Mouse (Mus musculus) intestine, embryonic 16.5 days (tissue): Measurements from ENCODE around the gene Gm45062. TPM values are rescaled to one million over a fixed set of nuclear protein-coding genes. Genes with fewer than 3 reads are reported as not detected.
"Not testable (repeated sequence)": the region's sequence is repeated elsewhere in the genome, so short reads cannot be mapped to it uniquely, and the experiment has no call there.

Experiments
- ATAC-seq: fragments of 200-750 bp; cut with Nextera tagmentation; 2 replicates; pipeline ENCODE4 v1.8.0; 2017; ENCODE audit warnings: moderate TSS enrichment, moderate library complexity
- H3K27ac ChIP-seq: fragments of 300-500 bp; sonication (generic); 2 replicates; pipeline ENCODE4 v1.5.1; 2014; ENCODE audit warnings: mild to moderate bottlenecking, low read length
- H3K27me3 ChIP-seq: fragments of 300-500 bp; sonication (generic); replicated peaks from 2 replicates; pipeline ENCODE4 v1.6.1; 2014; ENCODE audit warnings: low read length, control low read depth, mixed read lengths; ENCODE audit not compliant: control insufficient read depth, insufficient read depth
- H3K36me3 ChIP-seq: fragments of 300-500 bp; sonication (generic); 2 replicates; pipeline ENCODE4 v1.6.1; 2014; ENCODE audit warnings: low read length, control low read depth; ENCODE audit not compliant: control insufficient read depth, insufficient read depth
- H3K4me1 ChIP-seq: fragments of 300-500 bp; sonication (generic); 2 replicates; pipeline ENCODE4 v1.6.1; 2014; ENCODE audit warnings: low read length, control low read depth, mixed read lengths; ENCODE audit not compliant: control insufficient read depth, insufficient read depth
- H3K4me2 ChIP-seq: fragments of 300-500 bp; sonication (generic); 2 replicates; pipeline ENCODE4 v1.6.1; 2014; ENCODE audit warnings: low read depth, low read length, control low read depth
- H3K4me3 ChIP-seq: fragments of 300-500 bp; sonication (generic); 2 replicates; pipeline ENCODE4 v1.5.1; 2014; ENCODE audit warnings: mild to moderate bottlenecking, low read length
- H3K9ac ChIP-seq: fragments of 300-500 bp; sonication (generic); 2 replicates; pipeline ENCODE4 v1.6.1; 2014; ENCODE audit warnings: low read depth, low read length
- H3K9me3 ChIP-seq: fragments of 300-500 bp; sonication (generic); 2 replicates; pipeline ENCODE4 v1.6.1; 2016; ENCODE audit warnings: low read length, control low read depth; ENCODE audit not compliant: control insufficient read depth
- WGBS: fragments of 180-500 bp; shearing (Covaris S2); extraction: QIAGEN DNeasy Blood & Tissue Kit; methylation state at CpG from one replicate; pipeline ENCODE4 v1.1.7; 2014; 5-methylcytosine and 5-hydroxymethylcytosine counted together
- polyA plus RNA-seq: library from polyadenylated mRNA; unstranded; fragments of >200 nt; fragmentation: Nextera tagmentation; extraction: Ambion mirVana; gene quantifications from 2 replicates; pipeline ENCODE4 v1.2.1, GENCODE M21; 2015

The Gm45062 gene
- polyA plus RNA-seq, 1 experiment from 2014 or later = 6.2 TPM

DNA sequence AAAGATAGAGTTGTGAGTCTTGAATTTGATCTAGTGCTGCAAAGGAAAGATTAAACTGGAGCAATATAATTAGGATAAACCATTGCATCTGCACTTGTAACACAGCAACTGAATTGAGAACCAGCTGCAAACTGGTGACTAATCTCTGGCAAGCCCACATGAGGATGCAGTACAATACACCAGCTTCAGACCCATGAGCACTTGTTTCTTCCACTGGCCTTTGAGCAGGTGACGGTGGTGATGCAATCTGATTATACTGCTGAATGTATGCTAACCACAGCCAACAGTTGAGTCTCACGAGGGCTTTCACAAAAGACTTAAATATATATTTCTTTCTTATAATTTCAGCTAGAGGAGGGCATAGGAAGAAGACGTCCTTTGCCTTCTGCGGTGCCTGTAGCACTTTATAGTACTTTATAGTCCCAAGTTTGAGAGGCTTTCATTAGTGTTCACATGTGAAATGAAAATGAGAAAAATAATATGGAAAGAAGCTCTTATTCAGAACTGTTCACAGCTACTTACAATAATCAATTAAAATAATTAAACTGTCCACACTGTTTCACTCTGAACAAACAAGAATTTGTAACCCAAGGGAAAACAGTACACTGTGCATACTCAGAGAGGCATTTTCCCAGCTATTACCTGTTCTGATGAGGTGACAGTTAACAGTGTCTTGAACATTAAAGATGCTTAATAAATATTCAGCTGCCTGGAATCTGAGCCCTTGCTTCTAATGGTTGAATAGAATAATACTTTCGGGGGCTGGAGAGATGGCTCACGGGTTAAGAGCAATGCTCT is 40.0 kb downstream of the Gm45062 start:
- no peaks in the 10 kb centered on the region for H3K36me3 ChIP-seq
- no peaks in the 10 kb centered on the region for H3K9me3 ChIP-seq
- ATAC-seq = no peak
- H3K4me3 ChIP-seq = no peak overlapping the region
- H3K27ac ChIP-seq = no peak overlapping the region
- H3K4me1 ChIP-seq = no peaks in the 10 kb centered on the region
- H3K27me3 ChIP-seq = no peaks in the 10 kb centered on the region
- no peak overlapping the region for H3K4me2 ChIP-seq
- 84% methylated on average over 6 of the region's 6 CpGs for WGBS
- H3K9ac ChIP-seq = no peak overlapping the region

- ATAC-seq = no peak
- Histone ChIP-seq H3K4me1 (no peaks in the 10 kb centered on the region), H3K27me3 (no peaks in the 10 kb centered on the region)
Observed at GRCm38 (mm10) chr6:8307878-8308775, 48.9 kb downstream of the Gm45062 start.

DNA sequence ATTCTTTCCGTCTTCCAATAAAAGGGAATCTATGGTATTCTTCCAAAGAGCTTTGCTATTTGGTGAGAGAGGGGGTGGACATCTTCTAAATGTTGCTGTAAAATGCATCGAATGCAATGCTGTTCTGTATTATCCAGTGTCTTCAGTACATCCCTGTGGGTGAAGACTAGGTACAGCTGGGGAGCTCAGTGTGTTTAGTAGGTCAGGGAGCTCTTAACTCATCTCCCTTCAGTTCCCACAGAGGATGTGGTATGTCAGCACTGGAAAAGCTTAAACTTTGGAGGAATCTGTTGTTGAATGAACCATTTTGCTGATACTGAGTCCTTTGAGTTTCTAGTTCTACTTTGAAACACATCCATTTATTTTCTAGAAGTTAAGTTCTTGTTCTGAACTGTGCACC is 53.3 kb downstream of the Gm45062 start:
- 90% methylated on average over 2 of the region's 2 CpGs for WGBS
- H3K4me2 ChIP-seq = no peak overlapping the region
- no peaks in the 10 kb centered on the region for H3K27me3 ChIP-seq
- no peak overlapping the region for H3K4me3 ChIP-seq
- H3K9ac ChIP-seq = no peak overlapping the region
- no peaks in the 10 kb centered on the region for H3K36me3 ChIP-seq
- ATAC-seq = no peak
- H3K27ac ChIP-seq = no peak overlapping the region
- H3K4me1 ChIP-seq = no peaks in the 10 kb centered on the region
- H3K9me3 ChIP-seq = no peaks in the 10 kb centered on the region

More at GRCm38 (mm10) chr6:8307878-8308775, 48.9 kb downstream of the Gm45062 start:
- H3K4me3 ChIP-seq = no peak overlapping the region
- no peak overlapping the region for H3K9ac ChIP-seq
- H3K4me2 ChIP-seq = no peak overlapping the region
- H3K27ac ChIP-seq = no peak overlapping the region
- no peaks in the 10 kb centered on the region for H3K9me3 ChIP-seq
- H3K36me3 ChIP-seq = no peaks in the 10 kb centered on the region
- 66% methylated on average over 6 of the region's 6 CpGs for WGBS

DNA sequence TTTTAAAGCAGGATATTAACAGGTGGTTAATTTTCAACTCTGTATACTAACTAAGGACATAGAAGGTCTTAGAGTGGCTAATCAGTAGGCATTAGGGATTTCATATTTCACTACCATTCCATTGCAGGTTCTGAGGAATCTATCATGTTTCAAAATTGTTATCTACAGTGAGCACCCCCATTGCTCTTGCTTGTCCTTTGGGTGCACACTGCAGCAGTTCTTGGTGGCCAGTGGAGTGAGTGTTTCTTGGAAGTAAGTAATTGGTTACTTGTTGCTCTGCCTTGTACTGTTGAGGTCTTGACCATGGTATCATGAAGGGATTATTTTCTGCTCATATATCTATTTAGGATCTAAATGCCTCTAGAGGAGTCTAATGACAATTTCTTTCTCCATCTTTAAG is 57.0 kb downstream of the Gm45062 start:
- no peak overlapping the region for H3K9ac ChIP-seq
- H3K36me3 ChIP-seq = no peaks in the 10 kb centered on the region
- no peak overlapping the region for H3K4me3 ChIP-seq
- H3K27ac ChIP-seq = no peak overlapping the region
- H3K9me3 ChIP-seq = no peaks in the 10 kb centered on the region
- ATAC-seq = no peak
- no peaks in the 10 kb centered on the region for H3K4me1 ChIP-seq
- no peak overlapping the region for H3K4me2 ChIP-seq
- no peaks in the 10 kb centered on the region for H3K27me3 ChIP-seq

DNA sequence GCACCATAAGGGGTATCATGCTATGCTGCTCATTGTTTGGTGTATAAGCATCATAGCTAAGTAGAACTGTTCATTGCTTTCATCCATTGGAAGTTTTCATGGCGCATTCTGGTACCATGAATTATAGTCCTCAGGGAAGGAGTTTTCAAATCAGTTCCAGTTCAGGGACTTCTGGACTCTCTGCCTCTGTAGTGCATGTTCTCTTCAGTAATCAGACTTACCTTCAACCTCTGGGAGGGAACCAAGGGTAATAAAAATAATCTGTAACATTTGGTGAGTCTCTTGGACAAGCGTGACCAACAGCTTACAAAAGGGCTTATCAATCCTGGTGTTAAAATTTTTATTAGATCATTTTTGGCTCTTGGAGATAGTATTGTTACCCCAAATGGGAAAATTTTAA is 60.3 kb downstream of the Gm45062 start:
- WGBS = 87% methylated on average over 2 of the region's 2 CpGs
- Histone ChIP-seq H3K4me3 (no peak overlapping the region), H3K4me1 (no peaks in the 10 kb centered on the region), H3K27me3 (no peaks in the 10 kb centered on the region), H3K27ac (no peak overlapping the region), H3K9me3 (no peaks in the 10 kb centered on the region), H3K4me2 (no peak overlapping the region), H3K9ac (no peak overlapping the region), H3K36me3 (no peaks in the 10 kb centered on the region)
- no peak for ATAC-seq

GRCm38 (mm10) chr6:8331496-8331895 is 72.2 kb downstream of the Gm45062 start:
- H3K4me2 ChIP-seq, H3K36me3 ChIP-seq, H3K4me3 ChIP-seq, H3K9ac ChIP-seq, H3K27ac ChIP-seq, H3K9me3 ChIP-seq, H3K27me3 ChIP-seq, H3K4me1 ChIP-seq, ATAC-seq: not testable (repeated sequence)
- 94% methylated on average over 3 of the region's 3 CpGs for WGBS

DNA sequence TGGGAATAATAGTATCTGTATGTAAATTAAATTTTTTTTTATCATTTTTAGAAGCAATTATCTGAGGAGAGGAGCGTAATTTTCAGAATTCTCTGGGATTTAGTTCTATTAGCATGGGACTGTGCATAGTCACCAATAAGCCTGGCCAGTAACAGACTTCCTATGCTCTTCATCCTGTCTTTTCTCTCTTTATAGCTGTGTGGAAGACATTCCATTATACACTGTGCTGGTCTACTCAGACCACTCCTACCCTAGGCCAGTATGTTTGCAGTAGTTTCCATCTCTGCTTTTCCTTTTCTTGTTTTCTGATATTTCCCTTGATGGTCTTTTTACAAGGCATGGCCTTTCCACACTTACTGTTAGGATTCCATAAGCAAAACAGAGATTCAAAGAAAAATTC is 74.1 kb downstream of the Gm45062 start:
- no peak overlapping the region for H3K4me3 ChIP-seq
- no peaks in the 10 kb centered on the region for H3K9me3 ChIP-seq
- no peak overlapping the region for H3K4me2 ChIP-seq
- H3K27me3 ChIP-seq = no peaks in the 10 kb centered on the region
- 95% methylated on average over 1 of the region's 1 CpGs for WGBS
- no peaks in the 10 kb centered on the region for H3K4me1 ChIP-seq
- no peak overlapping the region for H3K27ac ChIP-seq
- H3K9ac ChIP-seq = no peak overlapping the region
- no peaks in the 10 kb centered on the region for H3K36me3 ChIP-seq
- ATAC-seq = no peak

GRCm38 (mm10) chr6:8336487-8337390 is 77.5 kb downstream of the Gm45062 start:
- Histone ChIP-seq H3K27me3 (no peaks in the 10 kb centered on the region), H3K4me1 (no peaks in the 10 kb centered on the region), H3K4me2 (no peak overlapping the region), H3K9me3 (no peaks in the 10 kb centered on the region), H3K9ac (no peak overlapping the region), H3K27ac (no peak overlapping the region), H3K36me3 (no peaks in the 10 kb centered on the region), H3K4me3 (no peak overlapping the region)
- ATAC-seq = no peak
- WGBS = 80% methylated on average over 9 of the region's 9 CpGs

DNA sequence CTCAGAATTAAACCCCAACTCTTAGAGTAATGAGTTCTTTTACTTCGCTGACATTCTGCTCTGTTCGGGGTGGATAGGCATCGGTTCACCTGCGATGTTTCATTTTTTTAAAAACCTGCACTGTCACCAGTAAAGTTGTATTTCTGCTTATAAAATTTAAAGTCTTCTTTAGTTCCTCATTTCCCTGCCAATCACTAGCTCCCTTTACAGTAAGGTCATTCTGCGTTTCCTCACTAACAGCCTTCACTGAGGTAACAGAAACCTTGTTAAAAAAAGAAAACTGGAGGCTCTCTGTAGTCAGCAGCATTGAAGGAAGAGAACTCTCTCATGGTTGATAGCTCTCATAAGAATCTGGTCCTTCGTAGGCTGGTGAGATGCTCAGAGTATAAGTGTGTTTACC is 80.2 kb downstream of the Gm45062 start:
- Histone ChIP-seq H3K4me1 (no peaks in the 10 kb centered on the region), H3K4me3 (no peak overlapping the region), H3K27me3 (no peaks in the 10 kb centered on the region), H3K4me2 (no peak overlapping the region), H3K27ac (no peak overlapping the region), H3K9ac (no peak overlapping the region), H3K36me3 (no peaks in the 10 kb centered on the region), H3K9me3 (no peaks in the 10 kb centered on the region)
- WGBS = 83% methylated on average over 6 of the region's 6 CpGs
- ATAC-seq = no peak
